Comparison of ENCODE assay signal across 21 mouse cellular contexts in the genomic region with DNA sequence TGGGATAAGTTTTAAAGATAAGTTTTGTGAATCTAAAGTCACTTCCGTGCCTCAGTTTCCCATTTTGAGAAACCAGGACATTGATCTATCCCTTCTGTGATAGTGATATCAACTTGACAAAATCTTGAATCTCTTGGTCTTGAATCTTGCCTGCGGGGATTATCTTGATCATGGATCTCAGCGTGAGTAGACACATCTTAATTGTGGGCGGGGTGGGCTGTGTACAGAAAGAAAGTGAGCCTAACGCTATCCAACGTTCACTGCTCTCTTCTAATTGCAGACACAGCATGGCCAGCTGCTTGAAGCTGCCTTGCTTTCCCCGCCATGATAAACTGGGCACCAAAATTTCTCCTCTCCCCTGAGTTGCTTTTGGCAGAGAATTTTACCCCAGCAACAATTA. TPM values are rescaled to one million over a fixed set of nuclear protein-coding genes. Genes with fewer than 3 reads are reported as not detected.
"Had no signal": no experiment of that assay in that cellular context is flagged by ENCODE, and none has a peak within 500 bp of the region (broad histone marks: within the 10 kb centered on the region; RNA-seq: fewer than 3 reads in every experiment).

No protein-coding gene starts in this region.

- H3K4me1 ChIP-seq: limb, embryonic 12.5 days; neural tube, embryonic 12.5 days; neural tube, embryonic 15.5 days had no signal

- H3K27me3 ChIP-seq: limb, embryonic 15.5 days; neural tube, embryonic 12.5 days had no signal

- H3K36me3 ChIP-seq: limb, embryonic 12.5 days; limb, embryonic 15.5 days; neural tube, embryonic 12.5 days; neural tube, embryonic 15.5 days had no signal

- DNase-seq: kidney, adult 2 months; kidney, postnatal 10 days; kidney, postnatal 4 days; left cerebral cortex, postnatal 4 days; lung, adult 2 months; lung, postnatal 14 days; lung, postnatal 4 days; midbrain, embryonic 14.5 days; right cerebral cortex, adult 18-20 months; right cerebral cortex, postnatal 14 days; right cerebral cortex, postnatal 4 days; thymus, postnatal 25 days had no signal

- H3K4me3 ChIP-seq: limb, embryonic 12.5 days; limb, embryonic 15.5 days; neural tube, embryonic 12.5 days; neural tube, embryonic 15.5 days had no signal

- H3K4me2 ChIP-seq: limb, embryonic 12.5 days; limb, embryonic 15.5 days; neural tube, embryonic 12.5 days; neural tube, embryonic 15.5 days had no signal

- H3K9me3 ChIP-seq: limb, embryonic 12.5 days; limb, embryonic 15.5 days; neural tube, embryonic 12.5 days; neural tube, embryonic 15.5 days had no signal

- ATAC-seq: intestine, postnatal 0 days had no signal

- H3K27ac ChIP-seq: limb, embryonic 12.5 days; limb, embryonic 15.5 days; neural tube, embryonic 12.5 days; neural tube, embryonic 15.5 days; stomach, postnatal 0 days had no signal

- H3K9ac ChIP-seq: limb, embryonic 12.5 days; limb, embryonic 15.5 days; neural tube, embryonic 12.5 days; neural tube, embryonic 15.5 days had no signal

RNA-seq across cellular contexts. Expression of gene Rhd, which starts 1.3 kb away (rescaled TPM):
- total RNA-seq: layer of hippocampus, adult 18-20 months; layer of hippocampus, postnatal 14 days; left cerebral cortex, postnatal 14 days; left cerebral cortex, postnatal 4 days had no signal
